Mouse (Mus musculus) ES-Bruce4 (cell line): ENCODE data around the gene Efcab11.

Experiments used
- CTCF ChIP-seq: IDR thresholded peaks from one replicate; pipeline ENCODE4 v1.8.1; 2011; ENCODE audit warnings: low read depth, low read length
- POLR2A ChIP-seq: IDR thresholded peaks from one replicate; pipeline ENCODE4 v1.8.1; 2011; ENCODE audit warnings: low read length; ENCODE audit not compliant: insufficient read depth

- TF ChIP-seq CTCF (no peak), POLR2A (no peak)
Observed at GRCm38 (mm10) chr12:99669976-99670761, 214.1 kb downstream of the Efcab11 start.
